Mouse (Mus musculus) CH12.LX (cell line): ENCODE measurements around the gene Gm42417. TPM values are rescaled to one million over a fixed set of nuclear protein-coding genes. Genes with fewer than 3 reads are reported as not detected.

ENCODE experiments used
- DNase-seq: peaks from one replicate; pipeline ENCODE4 v3.0.0-alpha.2; 2013; ENCODE audit errors: extremely low read depth
- H3K27ac ChIP-seq: 2 replicates; pipeline ENCODE4 v1.5.1; 2012; ENCODE audit warnings: low read depth, mild to moderate bottlenecking, control low read depth, moderate library complexity; ENCODE audit not compliant: insufficient read depth
- H3K27me3 ChIP-seq: replicated peaks from 2 replicates; pipeline ENCODE3; 2012; ENCODE audit warnings: inconsistent platforms
- H3K36me3 ChIP-seq, 2 experiments: replicated peaks in 1 of 2; 2 replicates each; pipeline versions ENCODE3 to v1.6.1; 2012; ENCODE audit warnings: inconsistent platforms in 1 of 2, low read length in 1 of 2, mild to moderate bottlenecking in 1 of 2, mixed read lengths in 1 of 2, moderate library complexity in 1 of 2; ENCODE audit not compliant: control insufficient read depth in 1 of 2, insufficient read depth in 1 of 2
- H3K4me1 ChIP-seq, 2 experiments: 2 replicates each; pipeline ENCODE4 v1.6.1; 2012; ENCODE audit warnings: inconsistent platforms in 1 of 2, moderate library complexity in 1 of 2; ENCODE audit not compliant: insufficient read depth in 2 of 2, control insufficient read depth in 1 of 2
- H3K4me2 ChIP-seq: 2 replicates; pipeline ENCODE4 v1.6.1; 2012; ENCODE audit warnings: low read depth, mild to moderate bottlenecking, control low read depth; ENCODE audit not compliant: poor library complexity, insufficient read depth, severe bottlenecking
- H3K4me3 ChIP-seq, 3 experiments: fragments of 150-350 bp in 1 of 3; sonication (generic) in 1 of 3; replicated peaks in 1 of 3; 2 replicates each; pipeline versions ENCODE3 to v1.5.1; 2011 to 2012; ENCODE audit warnings: low read depth in 2 of 3, low read length in 2 of 3, mild to moderate bottlenecking in 2 of 3, moderate library complexity in 2 of 3, control low read depth in 1 of 3, improper control_type of control experiment in 1 of 3, inconsistent platforms in 1 of 3, mixed read lengths in 1 of 3; ENCODE audit not compliant: poor library complexity in 1 of 3
- H3K79me2 ChIP-seq: replicated peaks from 2 replicates; pipeline ENCODE4 v1.6.1; 2012; ENCODE audit warnings: mild to moderate bottlenecking, moderate library complexity; ENCODE audit not compliant: control insufficient read depth, poor library complexity, insufficient read depth, severe bottlenecking; ENCODE audit errors: extremely low read depth
- H3K9ac ChIP-seq: 2 replicates; pipeline ENCODE4 v1.6.1; 2012; ENCODE audit warnings: low read depth, mild to moderate bottlenecking, control low read depth, moderate library complexity; ENCODE audit not compliant: insufficient read depth
- H3K9me3 ChIP-seq: replicated peaks from 2 replicates; pipeline ENCODE3; 2012; ENCODE audit warnings: low read length, inconsistent platforms, mixed read lengths
- BHLHE40 ChIP-seq: IDR thresholded peaks from 2 replicates; pipeline ENCODE4 v1.6.1; 2011; ENCODE audit warnings: mild to moderate bottlenecking, low read depth, low read length, improper control_type of control experiment
- CHD1 ChIP-seq: IDR thresholded peaks from 2 replicates; pipeline ENCODE4 v1.6.1; 2012; ENCODE audit warnings: low read depth, low read length, improper control_type of control experiment, inconsistent platforms
- ELF1 ChIP-seq: IDR thresholded peaks from 2 replicates; pipeline ENCODE4 v1.6.1; 2014; ENCODE audit warnings: low read depth, mild to moderate bottlenecking, inconsistent platforms, low read length, improper control_type of control experiment
- EP300 ChIP-seq: IDR thresholded peaks from 2 replicates; pipeline ENCODE4 v1.6.1; 2011; ENCODE audit warnings: low read length, improper control_type of control experiment
- ETS1 ChIP-seq: conservative IDR thresholded peaks from 2 replicates; pipeline ENCODE4 v1.6.1; 2012; ENCODE audit warnings: low read depth, mild to moderate bottlenecking, inconsistent platforms, low read length, improper control_type of control experiment, moderate library complexity
- IRF4 ChIP-seq: IDR thresholded peaks from 2 replicates; pipeline ENCODE4 v1.6.1; 2014; ENCODE audit warnings: low read depth, mild to moderate bottlenecking, inconsistent platforms, low read length, improper control_type of control experiment
- KAT2A ChIP-seq: IDR thresholded peaks from 2 replicates; pipeline ENCODE4 v1.6.1; 2012; ENCODE audit warnings: low read length, improper control_type of control experiment, inconsistent platforms; ENCODE audit not compliant: insufficient replicate concordance
- MAX ChIP-seq: IDR thresholded peaks from 2 replicates; pipeline ENCODE4 v1.6.1; 2011; ENCODE audit warnings: low read length, improper control_type of control experiment
- MEF2A ChIP-seq: IDR thresholded peaks from 2 replicates; pipeline ENCODE4 v1.6.1; 2014; ENCODE audit warnings: low read depth, mild to moderate bottlenecking, inconsistent platforms, low read length, improper control_type of control experiment, borderline replicate concordance
- MXI1 ChIP-seq: IDR thresholded peaks from 2 replicates; pipeline ENCODE4 v1.6.1; 2011; ENCODE audit warnings: mild to moderate bottlenecking, low read depth, low read length, improper control_type of control experiment
- MYC ChIP-seq: IDR thresholded peaks from 2 replicates; pipeline ENCODE4 v1.6.1; 2011; ENCODE audit warnings: low read depth, mild to moderate bottlenecking, improper control_type of control experiment, low read length
- NRF1 ChIP-seq: IDR thresholded peaks from 2 replicates; pipeline ENCODE4 v1.6.1; 2014; ENCODE audit warnings: low read depth, mild to moderate bottlenecking, inconsistent platforms, low read length, improper control_type of control experiment, moderate library complexity
- RCOR1 ChIP-seq: conservative IDR thresholded peaks from 2 replicates; pipeline ENCODE4 v1.6.1; 2012; ENCODE audit warnings: low read depth, mild to moderate bottlenecking, inconsistent platforms, low read length, improper control_type of control experiment
- SIN3A ChIP-seq: IDR thresholded peaks from 2 replicates; pipeline ENCODE4 v1.6.1; 2012; ENCODE audit warnings: low read length, improper control_type of control experiment, inconsistent platforms
- TBP ChIP-seq: conservative IDR thresholded peaks from 2 replicates; pipeline ENCODE4 v1.6.1; 2011; ENCODE audit warnings: low read depth, low read length, improper control_type of control experiment
- TCF12 ChIP-seq: IDR thresholded peaks from 2 replicates; pipeline ENCODE4 v1.6.1; 2014; ENCODE audit warnings: low read depth, mild to moderate bottlenecking, inconsistent platforms, low read length, improper control_type of control experiment
- UBTF ChIP-seq: IDR thresholded peaks from 2 replicates; pipeline ENCODE4 v1.6.1; 2012; ENCODE audit warnings: low read depth, mild to moderate bottlenecking, inconsistent platforms, low read length, improper control_type of control experiment, moderate library complexity
- ZKSCAN1 ChIP-seq: IDR thresholded peaks from 2 replicates; pipeline ENCODE4 v1.6.1; 2012; ENCODE audit warnings: low read depth, inconsistent platforms, low read length, improper control_type of control experiment, borderline replicate concordance
- ZMIZ1 ChIP-seq: IDR thresholded peaks from 2 replicates; pipeline ENCODE4 v1.6.1; 2012; ENCODE audit warnings: low read depth, mild to moderate bottlenecking, inconsistent platforms, low read length, improper control_type of control experiment
- dilution Hi-C: fragments of 300-500 bp; cut with MboI; formaldehyde crosslinking; loops from 2 replicates; pipeline ENCODE4 v1.14.3; 2020; ENCODE audit warnings: low sequenced_read_pairs; ENCODE audit not compliant: extremely low pct_unique_long_range_greater_than_20kb, extremely low pct_ligation_motif_present
- in situ Hi-C: fragments of 300-500 bp; cut with MboI; formaldehyde crosslinking; loops from 3 replicates; pipeline ENCODE4 v1.14.3; 2019; ENCODE audit warnings: low sequenced_read_pairs, low pct_ligation_motif_present, low pct_unique_long_range_greater_than_20kb, mixed read lengths
- polyA plus RNA-seq: library from polyadenylated mRNA; unstranded; fragments of >175 nt; gene quantifications from 2 replicates; pipeline ENCODE4 v1.2.1, GENCODE M21; 2012; ENCODE audit warnings: low read depth; ENCODE audit not compliant: insufficient read length
- total RNA-seq, 2 experiments: library from RNA; depleted of rRNA; stranded (reverse); fragments of 300-350 nt in 1 of 2; fragments of >200 nt in 1 of 2; gene quantifications; 2 replicates each; pipeline ENCODE4 v1.2.3; 2012 to 2014

Gm42417 gene
- total RNA-seq (2012; rRNA removed): 0.08 TPM in 1 of 2 replicates, not detected in the other
- not detected in 2 replicates for total RNA-seq (2014; rRNA removed)
- polyA plus RNA-seq: 1.7 and 3.9 TPM in 2 replicates

DNA sequence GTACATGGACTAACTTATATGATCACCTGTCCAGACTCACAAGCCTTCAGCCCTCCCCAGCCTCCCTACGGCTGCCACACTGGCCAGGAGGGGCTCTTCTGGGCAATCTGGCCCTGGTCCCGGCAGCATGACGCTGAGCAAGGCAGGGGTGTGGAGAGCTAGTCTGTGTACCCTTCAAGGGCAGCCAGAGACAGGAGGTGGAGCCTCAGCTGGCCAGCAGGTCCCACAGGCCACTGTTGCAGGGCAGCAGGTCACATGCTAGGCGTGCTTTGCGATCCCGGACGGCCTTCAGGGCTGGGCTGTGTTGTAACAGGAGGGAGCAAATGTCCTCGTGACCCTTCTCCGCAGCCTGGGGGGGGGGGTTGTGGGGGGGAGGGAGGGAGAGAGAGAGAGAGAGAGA is at the start of gene Gm42417:
Gene Gm42417, minus strand, starts transcription at position 244 of the 400 bp plus-strand sequence.
- H3K4me3 ChIP-seq: no peak within 1 kb of the TSS
- H3K9me3 ChIP-seq: no peaks in the 10 kb centered on the region
- in situ Hi-C loops: no loop called here
- no peak for DNase-seq
- H3K27me3 ChIP-seq: no peaks in the 10 kb centered on the region
- H3K9ac ChIP-seq: no peak within 1 kb of the TSS
- TF ChIP-seq ELF1 (no peak), MXI1 (no peak), KAT2A (no peak), CHD1 (no peak), TBP (no peak), BHLHE40 (no peak), MEF2A (no peak), ZMIZ1 (no peak), MAX (no peak), TCF12 (no peak), ZKSCAN1 (no peak), NRF1 (no peak), UBTF (no peak), RCOR1 (no peak), SIN3A (no peak), ETS1 (no peak)
- no peaks in the 10 kb centered on the region for H3K79me2 ChIP-seq
- no peak within 1 kb of the TSS for H3K4me2 ChIP-seq
- H3K4me1 ChIP-seq: no peaks in the 10 kb centered on the region
- dilution Hi-C loops: no loop called here
- peaks cover 50 to 89% of the 10 kb centered on the region in 2 experiments for H3K36me3 ChIP-seq
- no peak within 1 kb of the TSS for H3K27ac ChIP-seq

DNA sequence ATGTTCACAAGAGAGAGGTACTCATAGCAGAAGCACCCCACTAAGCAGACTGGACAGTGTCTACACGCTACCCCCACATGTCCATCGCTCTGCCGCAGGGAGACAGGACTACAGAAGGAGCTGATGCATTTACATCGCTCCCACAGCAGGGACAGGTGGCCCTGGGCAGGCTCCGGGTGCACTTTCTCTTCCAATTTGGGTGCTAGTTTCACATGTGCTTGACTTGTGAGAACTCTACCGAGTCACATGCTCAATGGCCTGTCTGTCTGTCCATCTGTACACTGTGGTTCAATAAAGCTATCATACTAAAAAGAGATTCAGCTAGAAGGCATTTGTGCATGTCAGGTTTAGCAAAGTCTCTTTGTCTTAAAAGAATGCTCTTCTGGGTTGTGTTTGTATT is 48.6 kb upstream of the Gm42417 start:
- in situ Hi-C loops: no loop called here
- no peak overlapping the region for H3K4me3 ChIP-seq
- H3K4me1 ChIP-seq: peaks cover 25 to 45% of the 10 kb centered on the region in 2 experiments
- H3K9ac ChIP-seq: no peak overlapping the region
- dilution Hi-C loops: no loop called here
- H3K79me2 ChIP-seq: no peaks in the 10 kb centered on the region
- no peak overlapping the region for H3K27ac ChIP-seq
- TF ChIP-seq IRF4 (peak; percentile 22; the same call in 1 of the 2 replicates), UBTF (no peak), EP300 (no peak), MAX (0 out of 2 replicates have a peak, but pooled peaks have one; percentile 42), ZKSCAN1 (no peak), ZMIZ1 (no peak), TCF12 (peak; percentile 47; the same call in 1 of the 2 replicates), BHLHE40 (peak; percentile 85), MYC (0 out of 2 replicates have a peak, but pooled peaks have one; percentile 28)
- H3K27me3 ChIP-seq: peaks cover 3% of the 10 kb centered on the region
- no peak overlapping the region for H3K4me2 ChIP-seq
- H3K36me3 ChIP-seq: no peaks in the 10 kb centered on the region
- no peaks in the 10 kb centered on the region for H3K9me3 ChIP-seq
- no peak for DNase-seq
